Mouse (Mus musculus) ES-Bruce4 (cell line): ENCODE measurements around the gene Tada2a.

Experiments used
- CTCF ChIP-seq: IDR thresholded peaks from one replicate; pipeline ENCODE4 v1.8.1; 2011; ENCODE audit warnings: low read depth, low read length
- POLR2A ChIP-seq: IDR thresholded peaks from one replicate; pipeline ENCODE4 v1.8.1; 2011; ENCODE audit warnings: low read length; ENCODE audit not compliant: insufficient read depth

DNA sequence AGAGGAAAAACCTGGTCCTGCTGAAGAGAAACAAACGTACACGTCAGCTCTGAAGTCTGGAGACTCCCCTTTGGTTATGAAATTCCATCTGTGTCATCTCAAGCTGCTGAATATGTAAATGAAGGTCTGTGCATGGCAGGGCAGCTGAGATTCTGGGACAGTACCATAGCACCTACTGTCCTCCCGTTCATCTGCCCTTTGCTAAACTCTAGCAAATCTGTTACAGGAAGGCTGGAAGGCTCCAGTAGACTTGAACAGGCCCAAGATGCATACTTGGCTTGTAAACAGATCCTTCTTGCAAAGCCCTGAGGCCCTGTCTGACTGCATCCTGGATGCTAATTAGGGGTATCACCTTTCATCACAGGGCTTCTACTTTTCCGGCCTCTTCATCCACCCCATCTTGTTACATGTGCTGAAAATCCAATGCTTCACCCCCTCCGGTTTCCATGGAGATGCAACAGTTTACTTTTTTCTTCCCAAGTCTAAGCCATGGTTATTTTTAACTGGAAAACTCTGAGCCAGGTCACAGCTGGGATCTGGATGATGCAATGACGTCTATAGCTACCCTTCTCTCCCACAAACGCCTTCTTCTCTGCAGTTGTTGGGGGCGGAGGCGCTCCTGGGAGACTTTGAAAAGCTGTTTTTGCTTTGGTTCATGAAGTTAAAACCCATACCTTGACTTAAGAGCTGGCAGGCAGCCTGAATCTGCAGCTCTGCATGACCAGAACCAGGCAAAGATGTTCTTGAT, 56.3 kb downstream of the Tada2a start:
- TF ChIP-seq CTCF = no peak
- TF ChIP-seq POLR2A = no peak
